Mouse (Mus musculus) MEL-GATA-1-ER (cell line): ENCODE measurements around the gene Ptrh2.
A peak's percentile ranks its signal among the peaks of the same experiment; 100 is the strongest.

Experiments used
- DNase-seq: peaks from one replicate; pipeline ENCODE4 v3.0.0-alpha.2; 2012; ENCODE audit warnings: low read depth; ENCODE audit errors: extremely low read depth

Gene Ptrh2

DNA sequence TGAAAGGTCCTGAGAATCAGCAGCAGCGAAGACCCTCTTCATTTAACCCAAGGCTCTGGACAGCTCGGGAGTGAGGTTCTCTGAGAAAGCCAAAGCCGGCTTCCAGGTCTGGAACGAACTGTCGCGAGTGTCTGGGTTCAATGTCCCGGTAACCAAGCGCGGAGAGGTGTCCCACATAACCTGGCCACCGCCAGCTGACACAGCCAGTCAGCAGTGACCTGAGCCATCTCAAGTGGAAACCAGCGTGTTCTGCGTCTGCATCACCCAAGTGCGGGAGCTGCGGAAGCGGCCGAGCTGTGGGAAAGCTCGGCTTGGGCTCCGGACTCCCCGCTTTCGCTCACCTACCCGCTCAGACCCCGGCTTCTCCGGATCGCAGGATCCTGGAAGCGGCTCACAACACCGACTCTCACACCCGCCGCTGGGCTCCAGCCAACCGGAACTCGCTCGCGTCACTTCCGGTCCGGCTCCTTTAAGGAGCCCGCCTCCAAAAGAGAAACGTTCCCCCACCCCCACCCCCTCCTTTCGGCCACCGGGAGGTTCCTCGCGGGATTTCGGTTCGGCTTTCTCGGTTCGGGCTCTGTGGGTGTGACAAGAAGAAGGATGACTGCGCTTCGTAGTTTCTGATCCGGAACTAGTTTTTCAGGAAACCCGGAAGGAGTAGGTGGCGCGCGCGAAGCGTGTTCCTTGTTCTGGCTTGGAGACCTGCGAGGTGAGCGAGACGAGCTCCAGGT lies at the start of gene Ptrh2, which contains the start of gene Vmp1:
TSS of gene Ptrh2 (plus strand) at position 591 of the 731 bp plus-strand sequence.
TSS of gene Vmp1 (minus strand) at position 442 of the 731 bp plus-strand sequence.
- DNase-seq: peak; percentile 95

DNA sequence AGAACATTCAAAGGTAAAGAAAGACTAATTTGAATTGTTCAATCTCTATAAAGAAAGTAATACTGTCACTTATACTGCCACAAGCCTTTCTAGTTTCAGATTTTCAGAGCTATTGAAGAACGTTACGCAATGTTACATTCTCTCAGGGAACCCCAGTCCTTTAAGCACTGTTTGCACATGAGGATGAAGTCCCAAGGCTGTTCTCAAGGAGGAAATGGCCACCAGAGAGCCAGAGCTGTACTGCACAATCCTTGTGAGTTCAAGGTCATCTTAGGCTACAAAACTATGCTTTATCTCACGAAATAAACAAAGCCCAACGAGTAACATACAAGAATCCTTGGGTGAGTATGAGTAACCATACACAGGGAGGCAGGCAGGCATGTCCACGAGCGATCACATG lies 49.4 kb upstream of the Ptrh2 start:
- no peak for DNase-seq

DNA sequence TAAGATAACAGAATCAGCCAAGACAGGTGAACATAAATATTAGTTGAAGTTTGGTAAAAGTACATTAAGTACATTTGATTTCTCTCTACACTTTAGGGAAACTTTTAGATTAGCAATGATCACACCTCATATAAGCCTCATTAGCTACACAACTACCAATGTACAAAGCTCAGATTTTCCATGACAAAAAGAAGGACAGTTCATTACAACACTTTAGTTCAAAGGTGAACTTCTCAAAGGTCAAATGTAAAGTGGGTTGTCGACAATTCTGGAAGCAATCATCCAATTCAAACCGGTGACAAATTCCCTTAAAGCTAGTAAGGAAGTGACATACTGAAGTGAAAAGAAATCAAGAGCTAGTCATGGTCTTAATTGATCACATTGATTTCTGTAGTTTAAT lies 46.1 kb upstream of the Ptrh2 start:
- DNase-seq: no peak

DNA sequence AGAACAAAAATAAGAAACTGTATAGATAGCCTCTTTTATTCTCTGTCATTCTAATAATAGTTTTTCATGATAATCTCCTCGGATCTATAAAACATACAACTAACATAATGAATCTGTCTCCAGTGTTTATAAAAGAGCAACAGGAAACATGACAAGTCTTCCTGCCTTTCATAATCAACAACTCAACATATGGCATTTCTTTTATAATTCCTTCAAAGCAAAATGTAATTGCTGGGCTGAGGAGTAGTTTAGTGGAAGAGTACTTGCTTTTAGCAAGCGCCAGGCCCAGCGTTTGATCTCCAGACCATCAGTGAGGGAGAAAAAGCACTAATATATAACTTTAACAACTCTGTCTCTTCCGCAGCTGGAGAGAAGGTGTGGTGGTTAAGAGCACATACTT lies 42.1 kb upstream of the Ptrh2 start:
- DNase-seq: no peak

DNA sequence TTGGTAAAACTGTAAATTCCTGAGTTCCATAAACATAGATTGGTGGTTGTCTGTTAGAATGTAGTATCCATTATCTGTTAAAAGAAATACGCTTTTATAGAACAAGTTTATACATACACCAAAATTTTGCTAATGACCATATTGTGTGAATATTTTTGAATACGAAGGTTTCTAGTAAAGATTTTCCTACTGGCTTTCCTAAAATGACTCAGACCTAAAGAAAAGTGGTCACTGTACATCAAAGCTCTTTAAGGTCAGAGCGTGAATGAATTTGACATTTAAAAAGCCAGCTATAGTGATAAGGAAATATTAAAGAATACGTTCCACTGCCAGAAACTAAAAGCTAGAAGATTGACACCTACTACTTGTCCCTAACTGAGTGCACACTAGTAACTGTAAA lies 39.2 kb upstream of the Ptrh2 start:
- no peak for DNase-seq

DNA sequence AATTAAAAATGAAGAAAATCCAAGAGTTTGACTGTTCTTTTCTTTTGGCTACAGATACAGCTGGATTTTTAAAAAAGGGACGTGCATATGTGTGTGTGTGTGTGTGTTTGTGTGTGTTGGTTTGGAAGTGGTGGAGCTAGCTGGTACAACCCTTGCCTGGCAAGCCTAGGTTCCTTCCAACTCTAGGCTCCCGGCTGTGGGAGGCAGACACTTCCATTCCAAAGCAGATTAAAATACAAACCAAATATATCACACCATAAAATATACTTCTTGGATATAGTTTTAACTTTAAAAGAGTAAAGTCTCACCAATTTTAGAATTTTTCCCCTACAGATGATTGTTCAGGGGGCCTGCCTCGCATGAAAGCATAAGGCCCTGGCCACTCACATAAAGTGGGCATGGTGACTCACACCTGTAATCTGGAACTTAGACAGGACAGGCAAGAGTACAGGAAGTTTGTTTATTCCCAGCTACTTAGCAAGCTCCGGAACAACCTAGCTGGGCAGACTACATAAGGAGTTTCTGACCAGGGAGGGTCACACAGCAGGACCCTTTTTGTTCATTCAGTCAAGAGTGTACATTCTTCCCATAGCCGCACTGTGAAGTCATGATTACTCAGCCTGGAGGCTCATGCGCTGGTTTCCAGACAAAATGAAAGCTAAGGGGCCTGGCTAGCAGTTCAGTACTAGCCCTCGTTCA lies 37.5 kb upstream of the Ptrh2 start:
- no peak for DNase-seq

DNA sequence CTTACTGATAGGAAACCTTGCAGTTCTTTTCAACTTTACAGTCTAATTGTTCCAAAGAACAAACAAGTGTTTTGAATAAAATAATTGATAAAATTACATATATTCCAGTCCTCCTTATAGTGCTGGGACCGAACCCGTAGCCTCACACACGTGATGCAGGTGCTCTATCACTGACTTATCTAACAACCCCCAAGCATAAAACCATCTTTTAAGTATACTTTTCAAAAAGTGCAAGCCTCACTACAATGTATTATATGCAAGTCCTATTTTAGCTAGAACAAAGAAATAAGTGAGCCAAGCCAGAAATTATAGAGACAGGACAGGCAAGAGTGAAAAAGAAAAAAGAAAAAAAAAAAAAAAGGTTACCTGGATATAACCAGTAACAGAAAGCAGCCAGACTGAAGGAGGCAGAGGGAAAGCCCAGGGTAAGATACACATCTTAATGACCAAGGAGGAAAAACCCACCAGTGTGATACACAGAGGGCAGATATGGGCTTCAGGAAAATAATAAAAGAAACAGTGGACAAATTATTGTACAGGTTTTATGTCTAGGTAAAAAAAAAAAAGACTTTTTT lies 36.8 kb upstream of the Ptrh2 start:
- no peak for DNase-seq

DNA sequence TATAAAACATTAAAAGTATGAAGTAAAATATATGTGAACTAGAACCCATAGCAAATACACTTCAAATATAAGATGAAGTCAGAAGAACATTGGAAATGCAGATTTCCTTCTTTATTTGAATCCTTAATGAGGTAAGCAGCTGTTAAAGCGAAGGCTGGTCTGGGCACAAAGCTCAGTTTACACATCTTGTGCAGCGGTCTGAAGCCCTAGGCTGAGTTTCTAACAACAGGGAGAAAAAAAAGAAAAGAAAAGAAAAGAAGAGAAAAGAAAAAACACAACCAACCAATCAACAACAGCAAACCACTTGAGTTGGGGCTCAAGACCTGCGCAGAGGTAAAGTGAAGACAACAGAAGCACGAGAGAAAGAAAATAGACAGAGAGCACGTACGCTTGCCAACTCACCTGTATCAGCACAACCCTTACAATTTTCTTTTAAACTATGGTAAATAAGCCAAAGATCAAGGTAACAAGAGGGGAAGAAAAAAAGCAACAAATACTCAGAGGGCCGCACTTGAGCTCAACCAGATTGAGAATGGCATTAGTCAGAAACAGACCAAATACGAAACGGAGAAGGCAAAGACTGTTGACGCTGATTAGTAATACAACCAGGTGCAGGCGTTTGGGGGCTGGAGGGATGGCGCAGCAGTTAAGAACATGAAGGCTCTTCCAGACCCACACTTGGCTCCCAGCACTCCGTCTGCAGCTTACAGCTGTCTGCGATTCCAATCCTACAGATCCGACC lies 35.9 kb upstream of the Ptrh2 start:
- no peak for DNase-seq

DNA sequence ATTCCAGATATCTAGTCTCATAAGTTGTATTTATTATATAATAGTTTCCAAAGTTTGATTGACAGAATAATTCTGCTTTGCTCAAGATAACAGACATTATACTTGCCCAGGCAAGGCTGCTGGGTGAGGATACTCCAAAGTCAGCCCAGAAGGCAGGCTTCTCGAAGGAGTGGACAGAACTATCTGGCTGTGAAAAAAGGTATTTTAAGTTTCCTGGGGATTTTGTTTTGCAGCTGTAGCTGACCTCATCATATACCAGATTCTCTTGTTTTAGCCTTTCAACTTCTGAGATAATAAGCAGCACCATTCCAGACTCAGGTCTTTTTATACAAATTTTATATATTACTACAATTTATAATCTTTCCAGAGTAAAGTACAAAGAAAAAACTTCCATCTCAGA lies 34.2 kb upstream of the Ptrh2 start:
- no peak for DNase-seq

DNA sequence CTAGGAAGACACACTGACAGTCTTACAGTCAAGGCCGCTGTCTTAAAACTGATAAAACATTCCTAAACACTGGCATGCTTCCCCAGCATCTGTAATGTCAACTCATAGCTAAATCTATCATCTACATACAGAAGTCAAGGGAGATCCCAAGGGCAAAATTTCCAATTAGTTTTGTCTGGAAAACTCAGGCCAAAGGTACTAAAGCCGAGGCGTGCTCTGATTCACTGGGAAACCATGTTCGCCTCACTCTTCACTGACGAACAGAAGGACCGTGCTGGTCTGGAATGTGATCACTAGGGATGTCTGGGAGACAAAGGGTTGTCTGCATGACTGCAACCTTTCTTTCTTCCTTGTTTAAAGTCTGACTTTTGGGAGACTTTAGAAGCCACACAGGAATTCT lies 33.1 kb upstream of the Ptrh2 start:
- no peak for DNase-seq

DNA sequence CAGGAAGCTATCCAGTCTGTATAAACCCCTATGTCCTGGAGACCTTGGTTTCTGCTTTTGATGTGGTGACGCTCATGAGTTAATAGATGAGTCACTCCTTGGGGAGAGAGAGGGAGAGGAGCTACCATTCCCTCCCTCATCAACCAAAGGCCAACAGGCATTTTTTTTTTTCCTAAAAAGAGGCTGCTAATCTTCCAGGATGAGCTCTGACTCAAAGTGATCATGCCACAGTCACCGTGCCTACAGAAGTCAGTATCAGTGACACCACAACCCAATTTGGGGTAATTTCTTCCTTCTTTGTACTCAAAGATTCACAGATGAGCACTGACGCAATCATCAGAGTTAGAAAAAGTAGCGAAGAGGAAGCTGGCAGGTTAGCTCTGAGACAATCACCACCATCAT lies 31.2 kb upstream of the Ptrh2 start:
- DNase-seq: no peak

DNA sequence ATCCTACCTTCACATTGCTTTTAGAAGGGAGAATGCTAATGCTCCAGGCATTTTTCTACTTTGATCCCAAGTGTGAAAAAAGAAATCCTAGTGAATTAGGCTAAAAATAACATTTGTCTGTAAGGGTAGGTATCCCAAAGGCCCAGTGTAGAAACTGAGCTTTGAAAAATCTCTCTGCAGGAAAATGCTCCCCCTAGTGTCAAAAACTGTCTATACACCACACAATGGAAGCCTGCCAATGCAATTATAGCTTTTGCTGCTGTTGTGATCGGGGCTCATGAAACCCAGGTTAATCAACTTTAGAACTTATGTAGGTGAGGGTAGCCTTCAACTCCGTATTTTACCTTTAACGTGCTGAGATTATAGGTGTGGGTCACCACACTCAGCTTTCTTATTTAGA lies 30.3 kb upstream of the Ptrh2 start:
- DNase-seq: peak; percentile 44

DNA sequence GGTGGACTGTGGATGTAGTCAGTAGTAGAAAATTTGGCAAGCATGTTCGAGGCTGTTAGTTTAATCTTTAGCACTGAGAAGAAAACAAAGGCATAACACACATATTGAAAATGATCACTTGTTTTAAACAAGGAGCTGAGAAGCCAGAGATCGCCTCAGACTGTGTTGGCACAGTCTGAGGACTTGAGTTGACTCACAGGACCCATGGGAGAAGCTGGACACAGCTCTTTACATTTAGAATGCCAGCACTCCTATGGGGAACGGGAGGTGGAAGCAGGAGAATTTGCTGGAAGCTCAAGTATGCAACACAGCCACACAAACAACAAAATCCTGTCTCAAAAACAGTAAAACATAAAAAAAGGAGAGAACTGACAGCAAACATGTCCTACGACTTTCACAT lies 29.7 kb upstream of the Ptrh2 start:
- DNase-seq: no peak

DNA sequence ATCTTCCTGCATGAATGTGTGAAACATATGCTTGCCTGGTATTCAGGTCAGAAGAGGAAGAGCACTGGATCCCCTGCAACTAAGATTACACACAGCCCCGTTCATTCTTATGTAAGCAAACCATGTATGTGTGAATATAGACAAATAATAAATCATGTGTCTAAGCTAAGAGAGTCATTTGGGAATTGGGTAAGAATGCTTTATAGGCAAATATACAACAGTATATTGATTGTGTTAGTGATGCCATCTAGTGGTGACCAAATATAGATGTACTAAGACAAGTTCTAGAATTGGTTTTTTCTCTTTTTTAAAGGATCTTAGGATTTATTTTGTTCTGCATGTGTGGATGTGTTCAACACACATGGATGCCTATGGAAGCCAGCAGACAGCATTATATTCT lies 28.1 kb upstream of the Ptrh2 start:
- peak; percentile 39 for DNase-seq

DNA sequence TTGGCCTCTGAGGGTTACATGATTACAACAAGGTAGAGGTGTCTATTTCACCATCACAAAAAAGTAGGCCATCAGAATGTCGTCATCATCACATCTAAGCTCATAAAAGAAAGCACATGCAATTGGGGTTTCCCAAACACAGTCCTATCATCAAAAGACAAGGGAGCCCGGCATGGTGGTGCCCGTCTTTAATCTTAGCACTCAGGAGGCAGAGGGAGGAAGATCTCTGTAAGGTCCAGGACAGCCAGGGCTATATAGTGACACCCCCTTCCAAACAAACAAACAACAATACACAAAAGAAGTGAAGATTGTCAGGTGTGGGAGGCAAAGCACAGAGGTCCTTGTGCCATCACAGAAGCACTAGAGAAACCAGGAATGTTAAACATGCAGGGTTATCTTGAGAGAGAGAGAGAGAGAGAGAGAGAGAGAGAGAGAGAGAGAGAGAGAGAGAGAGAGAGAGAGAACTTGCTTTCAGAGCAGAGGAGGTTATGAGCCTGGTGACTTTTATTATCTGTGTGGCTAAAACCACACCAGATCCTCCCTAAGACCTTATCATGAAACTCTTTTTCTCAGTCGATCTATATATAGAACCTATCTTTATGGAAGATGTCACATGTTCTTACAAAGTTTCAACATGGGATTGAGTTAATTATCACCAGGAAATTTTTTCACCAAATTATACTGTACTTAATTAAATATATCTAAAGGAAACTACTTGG lies 26.8 kb upstream of the Ptrh2 start:
- DNase-seq: no peak

DNA sequence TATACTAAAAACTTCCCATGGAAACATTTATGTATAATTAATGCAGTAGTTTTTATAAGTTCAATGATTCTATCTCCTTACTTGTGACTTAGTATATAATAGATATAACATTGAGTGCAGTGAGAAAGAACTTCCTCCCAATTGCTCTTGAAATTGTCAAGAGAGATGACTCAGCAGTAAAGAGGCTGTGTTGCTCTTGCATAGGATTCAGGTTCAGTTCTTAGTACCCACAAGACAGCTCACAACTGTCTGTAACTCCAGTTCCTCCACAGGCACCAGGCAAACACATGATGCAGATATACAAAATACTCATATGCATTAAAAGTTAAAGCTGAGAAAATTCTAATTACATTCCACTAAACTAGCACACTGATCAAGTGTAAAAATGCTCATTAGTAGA lies 25.9 kb upstream of the Ptrh2 start:
- DNase-seq: peak; percentile 78

DNA sequence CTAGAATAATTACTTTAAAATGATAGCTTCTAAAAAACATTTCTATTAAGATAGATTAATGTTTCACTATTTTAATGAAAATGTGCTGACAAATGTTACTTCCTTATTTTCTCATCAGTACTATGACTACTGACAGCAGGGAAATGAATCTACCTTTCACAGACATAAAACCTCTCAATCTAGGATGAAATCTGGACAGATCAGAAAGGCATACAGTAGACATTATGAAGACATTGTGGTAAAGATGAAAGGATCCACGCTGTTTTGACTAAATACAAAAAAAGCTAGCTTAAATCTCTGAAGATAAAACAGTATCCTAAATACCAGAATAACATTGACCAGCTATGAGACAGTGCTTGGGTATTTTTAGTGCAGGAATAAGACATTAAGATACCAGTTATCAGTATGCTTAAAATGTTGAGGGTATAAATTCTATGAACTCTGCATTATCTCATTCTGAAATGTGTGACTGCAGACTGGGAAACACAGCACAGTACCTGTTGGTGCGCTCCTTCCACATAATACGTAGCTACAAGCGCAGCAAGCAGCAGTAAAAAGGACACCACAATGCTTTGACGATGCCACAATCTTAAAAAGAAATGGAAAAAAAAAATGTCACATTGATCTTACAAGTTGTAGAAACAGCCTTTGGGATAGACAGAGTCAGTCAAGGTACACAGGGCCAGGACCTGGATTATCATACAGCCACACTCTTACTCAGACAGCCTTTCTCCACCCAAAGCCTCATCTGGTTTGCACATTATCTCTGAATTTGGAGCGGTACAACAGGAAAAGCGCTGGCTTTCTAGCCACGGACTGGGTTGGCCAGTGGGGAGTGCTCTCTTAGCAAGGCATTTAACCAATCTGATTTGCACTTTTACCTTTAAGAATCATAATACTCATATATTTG lies 20.5 kb upstream of the Ptrh2 start:
- peak; percentile 54 for DNase-seq

DNA sequence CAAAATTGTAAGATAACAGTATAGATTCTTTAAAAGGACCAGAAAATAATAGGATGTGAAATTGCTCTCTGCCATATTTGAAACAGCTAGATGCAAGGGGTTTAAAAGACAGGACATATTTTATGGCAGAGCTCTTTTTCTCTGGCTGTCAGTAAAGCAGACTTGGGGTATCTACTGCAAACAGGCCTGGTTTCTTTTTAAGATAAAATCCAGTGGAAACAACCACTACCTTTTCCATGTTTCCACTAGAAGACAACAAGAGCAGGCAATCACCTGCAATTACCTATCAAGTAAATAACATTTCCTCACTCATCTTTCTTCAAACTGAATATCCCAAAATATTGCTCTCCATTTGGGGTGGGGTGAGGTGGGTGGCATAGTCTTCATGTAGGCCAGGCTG lies 19.8 kb upstream of the Ptrh2 start:
- DNase-seq: no peak

DNA sequence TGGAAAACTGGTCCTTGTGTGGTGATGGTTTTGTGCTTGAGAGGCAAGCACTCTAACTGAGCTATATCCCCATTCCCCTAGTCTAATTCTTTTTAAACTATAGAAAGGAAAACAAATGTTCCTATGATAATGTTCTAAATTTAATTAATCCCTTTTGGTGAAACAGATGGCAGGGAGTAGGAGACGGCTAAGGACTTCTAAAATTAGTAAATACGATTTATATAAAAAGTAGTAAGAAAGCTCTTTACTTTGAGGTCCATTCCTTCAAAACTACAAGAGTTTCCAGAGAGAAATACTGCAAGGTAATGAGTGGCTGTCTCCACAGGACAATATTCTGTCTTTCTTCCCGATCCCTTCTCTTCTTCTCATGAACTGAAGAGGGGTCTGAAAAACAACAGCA lies 19.4 kb upstream of the Ptrh2 start:
- no peak for DNase-seq

DNA sequence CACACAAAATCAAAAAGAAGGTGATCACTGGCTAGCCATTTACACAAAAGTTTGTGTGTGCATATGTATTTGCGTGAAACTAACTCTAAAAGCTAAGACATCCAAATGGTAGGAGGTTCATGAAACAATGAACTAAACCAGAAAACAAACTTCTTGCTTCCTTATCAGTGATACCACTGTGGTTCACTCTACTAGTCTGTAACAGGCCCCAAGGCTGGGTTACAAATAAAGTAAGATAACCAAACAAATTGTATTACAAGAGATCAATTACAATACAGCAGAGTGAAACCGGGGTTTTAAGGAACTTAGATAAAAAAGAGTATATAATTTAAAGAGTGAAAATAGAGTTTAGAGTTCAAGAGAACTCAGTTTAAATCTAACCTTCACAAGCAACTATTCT lies 16.2 kb upstream of the Ptrh2 start:
- no peak for DNase-seq
